Mouse (Mus musculus) myocyte (in vitro differentiated cells): Measurements from ENCODE around the gene Zbtb9. TPM values are rescaled to one million over a fixed set of nuclear protein-coding genes. Genes with fewer than 3 reads are reported as not detected.

Experiments
- H3K27me3 ChIP-seq: one replicate; pipeline ENCODE4 v1.6.1; 2011; ENCODE audit not compliant: control insufficient read depth, insufficient read depth, insufficient read length
- H3K36me3 ChIP-seq: one replicate; pipeline ENCODE4 v1.6.1; 2011; ENCODE audit not compliant: control insufficient read depth, insufficient read depth
- H3K4me2 ChIP-seq: one replicate; pipeline ENCODE4 v1.6.1; 2011; ENCODE audit warnings: low read depth, control low read depth
- H3K4me3 ChIP-seq: one replicate; pipeline ENCODE4 v1.5.1; 2011; ENCODE audit warnings: mild to moderate bottlenecking, control low read depth, moderate library complexity
- H3K79me2 ChIP-seq: one replicate; pipeline ENCODE4 v1.6.1; 2011; ENCODE audit not compliant: control insufficient read depth, insufficient read depth
- H3ac ChIP-seq: one replicate; pipeline ENCODE4 v1.6.1; 2011; ENCODE audit not compliant: control insufficient read depth, insufficient read length
- CEBPB ChIP-seq: IDR thresholded peaks from 2 replicates; pipeline ENCODE4 v1.6.1; 2011; ENCODE audit warnings: mild to moderate bottlenecking, moderate library complexity; ENCODE audit not compliant: poor library complexity, insufficient read depth, severe bottlenecking
- E2F4 ChIP-seq: IDR thresholded peaks from one replicate; pipeline ENCODE4 v1.6.1; 2011; ENCODE audit warnings: mild to moderate bottlenecking, control low read depth, moderate library complexity; ENCODE audit not compliant: insufficient read depth
- MAX ChIP-seq: IDR thresholded peaks from one replicate; pipeline ENCODE4 v1.6.1; 2011; ENCODE audit warnings: low read depth, mild to moderate bottlenecking, control low read depth
- MYOD1 ChIP-seq, 3 experiments: IDR thresholded peaks; one replicate each; pipeline ENCODE4 v1.6.1; 2011; ENCODE audit warnings: control low read depth in 2 of 3, low read depth in 2 of 3, mild to moderate bottlenecking in 2 of 3, moderate library complexity in 1 of 3; ENCODE audit not compliant: insufficient read length in 2 of 3, control insufficient read depth in 1 of 3
- MYOG ChIP-seq, 3 experiments: IDR thresholded peaks; one replicate each; pipeline ENCODE4 v1.6.1; 2011; ENCODE audit warnings: control low read depth in 2 of 3, low read depth in 2 of 3, mild to moderate bottlenecking in 2 of 3; ENCODE audit not compliant: insufficient read length in 2 of 3, control insufficient read depth in 1 of 3, insufficient read depth in 1 of 3
- POLR2A ChIP-seq: IDR thresholded peaks from one replicate; pipeline ENCODE4 v1.6.1; 2011; ENCODE audit warnings: low read depth, mild to moderate bottlenecking, control low read depth, moderate library complexity; ENCODE audit not compliant: insufficient read length
- POLR2AphosphoS2 ChIP-seq: IDR thresholded peaks from one replicate; pipeline ENCODE4 v1.6.1; 2011; ENCODE audit warnings: low read depth, control low read depth; ENCODE audit not compliant: insufficient read length
- REST ChIP-seq: IDR thresholded peaks from one replicate; pipeline ENCODE4 v1.6.1; 2011; ENCODE audit warnings: mild to moderate bottlenecking, control low read depth, moderate library complexity; ENCODE audit not compliant: insufficient read depth, insufficient read length
- SRF ChIP-seq: IDR thresholded peaks from one replicate; pipeline ENCODE4 v1.6.1; 2011; ENCODE audit warnings: low read depth; ENCODE audit not compliant: control insufficient read depth, insufficient read length
- TCF12 ChIP-seq: IDR thresholded peaks from one replicate; pipeline ENCODE4 v1.6.1; 2011; ENCODE audit warnings: mild to moderate bottlenecking, control low read depth; ENCODE audit not compliant: poor library complexity, insufficient read depth, severe bottlenecking
- TCF3 ChIP-seq: IDR thresholded peaks from one replicate; pipeline ENCODE4 v1.6.1; 2011; ENCODE audit warnings: low read depth, control low read depth; ENCODE audit not compliant: insufficient read length
- USF1 ChIP-seq: IDR thresholded peaks from one replicate; pipeline ENCODE4 v1.6.1; 2011; ENCODE audit warnings: low read depth, mild to moderate bottlenecking, control low read depth, moderate library complexity
- polyA plus RNA-seq: library from polyadenylated mRNA; unstranded; fragments of >200 nt; fragmentation: generic; extraction: Trizol; gene quantifications from one replicate; pipeline ENCODE4 v1.2.1, GENCODE M21; 2012; ENCODE audit warnings: missing spikeins

Zbtb9 gene
- polyA plus RNA-seq, 1 experiment: 8.8 TPM

DNA sequence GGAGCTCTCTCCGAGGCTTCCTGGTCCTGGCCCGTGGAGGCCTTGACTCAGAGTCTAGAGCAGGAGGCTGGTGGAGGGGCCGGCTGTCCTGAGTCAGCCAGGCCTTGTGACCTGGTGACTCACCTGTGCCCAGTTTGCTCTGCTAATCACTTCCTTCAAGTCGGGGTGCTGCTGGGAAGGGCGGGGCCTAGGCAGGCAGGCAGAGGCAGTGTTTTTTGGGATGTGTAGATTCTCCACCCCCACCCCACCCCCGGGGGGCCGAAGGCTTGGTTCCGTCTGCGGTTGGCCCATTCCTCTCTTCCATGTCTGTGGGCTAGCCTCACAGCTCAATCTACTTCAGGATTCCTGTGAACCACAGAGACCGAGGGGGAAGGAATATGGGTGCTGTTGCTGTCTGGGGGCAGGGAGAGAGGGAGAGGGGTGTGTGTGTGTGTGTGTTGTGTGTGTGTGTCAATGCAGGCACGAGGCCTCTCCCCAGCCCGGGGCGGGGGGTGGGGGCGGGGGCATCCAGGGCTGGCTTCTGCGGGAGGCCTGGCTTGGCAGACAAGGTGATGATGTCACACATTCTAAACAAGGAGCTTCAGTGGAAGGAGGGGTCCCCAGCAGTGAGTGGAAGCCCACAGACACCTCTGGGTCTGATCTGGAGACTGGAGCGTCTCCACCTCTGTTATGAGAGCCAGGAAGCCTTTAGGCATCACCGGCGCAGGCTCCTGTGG lies 65.5 kb downstream of the Zbtb9 start:
- peak; percentile 10 for TF ChIP-seq POLR2A
- TF ChIP-seq E2F4: no peak
- TF ChIP-seq USF1: peak; percentile 37
- TF ChIP-seq CEBPB: no peak
- peak in 1 of 3 experiments; percentile 26 for TF ChIP-seq MYOG (IDR thresholded peaks at IDR 0.05; ENCODE audit: control insufficient read depth in 1 of 3, insufficient read depth in 1 of 3, insufficient read length in 2 of 3, low read depth in 2 of 3)
- TF ChIP-seq MYOD1 (IDR thresholded peaks at IDR 0.05; ENCODE audit: control insufficient read depth in 1 of 3, insufficient read length in 2 of 3, low read depth in 2 of 3): peak in 1 of 3 experiments; percentile 49
- no peak overlapping the region for H3ac ChIP-seq
- H3K4me3 ChIP-seq: peak overlapping the region; percentile 0
- H3K4me2 ChIP-seq: peak overlapping the region; percentile 68
- H3K27me3 ChIP-seq: no peaks in the 10 kb centered on the region
- no peaks in the 10 kb centered on the region for H3K79me2 ChIP-seq
- no peaks in the 10 kb centered on the region for H3K36me3 ChIP-seq

DNA sequence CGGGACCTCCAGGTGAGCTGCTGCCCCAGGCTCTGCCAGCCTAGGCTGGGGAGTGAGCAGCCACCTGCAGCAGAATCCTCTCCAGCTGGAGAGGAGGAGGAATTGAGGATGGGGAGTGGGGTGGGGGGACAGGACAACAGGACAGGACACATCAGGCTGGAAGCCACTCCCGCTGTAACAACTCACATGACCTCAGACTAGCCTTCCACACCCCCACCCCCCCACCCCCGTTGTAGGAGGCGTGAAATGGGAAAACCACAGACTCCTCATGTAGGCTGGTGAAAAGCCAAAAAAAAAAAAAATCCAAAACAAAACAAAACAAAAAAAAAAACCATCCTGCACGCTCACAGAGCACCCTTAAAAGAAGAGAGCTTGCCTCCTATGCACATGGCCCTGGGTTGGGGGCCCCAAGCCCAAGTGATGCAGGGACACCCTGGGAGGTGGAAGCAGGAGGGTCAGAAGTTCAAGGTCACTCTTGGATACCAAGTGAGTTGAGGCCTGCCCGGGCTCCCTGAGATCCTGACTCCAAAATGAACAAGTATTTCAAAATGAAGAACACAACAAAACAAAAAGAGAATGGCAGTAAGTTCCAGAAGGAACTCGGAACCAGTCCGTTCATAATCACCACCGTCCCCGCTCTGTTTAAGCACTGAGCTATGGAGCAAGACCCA lies 66.6 kb downstream of the Zbtb9 start:
- H3ac ChIP-seq: no peak overlapping the region
- no peaks in the 10 kb centered on the region for H3K27me3 ChIP-seq
- peak overlapping the region; percentile 68 for H3K4me2 ChIP-seq
- H3K36me3 ChIP-seq: no peaks in the 10 kb centered on the region
- TF ChIP-seq SRF: no peak
- no peaks in the 10 kb centered on the region for H3K79me2 ChIP-seq
- peak overlapping the region; percentile 0 for H3K4me3 ChIP-seq

DNA sequence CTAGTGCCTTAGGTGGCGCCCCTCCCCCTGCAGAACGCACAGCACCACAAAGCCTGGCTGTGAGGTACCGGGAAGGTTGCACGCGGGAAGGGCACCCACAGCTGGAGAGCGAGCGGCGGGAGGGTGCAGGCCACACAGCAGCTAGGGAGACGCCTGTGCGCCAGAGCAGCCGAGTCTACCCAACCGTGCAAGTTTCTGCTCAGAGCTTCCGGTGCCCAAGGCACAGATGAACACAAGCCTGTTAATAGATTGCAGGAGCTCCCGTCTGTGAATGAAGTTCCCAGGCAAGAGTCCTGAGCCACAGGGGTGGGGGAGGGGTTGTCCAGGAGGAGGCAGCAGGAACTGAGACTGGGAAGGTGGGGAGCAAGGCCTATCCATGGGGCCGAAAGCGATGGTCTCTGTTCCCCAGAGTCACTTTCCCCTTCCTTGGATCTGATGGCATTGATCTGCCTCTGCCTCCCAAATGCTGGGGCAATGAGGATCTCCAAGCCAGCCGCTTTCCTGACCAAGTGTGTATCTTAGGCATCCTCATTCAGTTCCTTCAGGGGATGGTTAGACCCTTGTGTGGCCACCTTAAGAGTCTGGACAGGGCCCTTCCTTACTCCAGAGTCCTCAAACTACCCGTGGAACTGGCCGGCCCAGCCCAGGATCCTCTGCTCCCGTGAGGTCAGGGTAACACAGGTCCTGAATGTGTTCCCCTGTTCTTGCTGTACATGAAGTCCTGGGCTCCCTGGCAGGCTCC lies 67.5 kb downstream of the Zbtb9 start:
- TF ChIP-seq SRF (no peak), REST (no peak), MYOD1 (IDR thresholded peaks at IDR 0.05; ENCODE audit: control insufficient read depth in 1 of 3, insufficient read length in 2 of 3, low read depth in 2 of 3) (no peak), POLR2A (no peak), TCF3 (no peak), USF1 (no peak), POLR2AphosphoS2 (no peak), MYOG (IDR thresholded peaks at IDR 0.05; ENCODE audit: control insufficient read depth in 1 of 3, insufficient read depth in 1 of 3, insufficient read length in 2 of 3, low read depth in 2 of 3) (no peak), E2F4 (no peak), MAX (no peak), CEBPB (no peak), TCF12 (no peak)
- no peaks in the 10 kb centered on the region for H3K27me3 ChIP-seq
- H3K79me2 ChIP-seq: no peaks in the 10 kb centered on the region
- no peak overlapping the region for H3ac ChIP-seq
- no peak overlapping the region for H3K4me3 ChIP-seq
- no peaks in the 10 kb centered on the region for H3K36me3 ChIP-seq
- H3K4me2 ChIP-seq: no peak overlapping the region

DNA sequence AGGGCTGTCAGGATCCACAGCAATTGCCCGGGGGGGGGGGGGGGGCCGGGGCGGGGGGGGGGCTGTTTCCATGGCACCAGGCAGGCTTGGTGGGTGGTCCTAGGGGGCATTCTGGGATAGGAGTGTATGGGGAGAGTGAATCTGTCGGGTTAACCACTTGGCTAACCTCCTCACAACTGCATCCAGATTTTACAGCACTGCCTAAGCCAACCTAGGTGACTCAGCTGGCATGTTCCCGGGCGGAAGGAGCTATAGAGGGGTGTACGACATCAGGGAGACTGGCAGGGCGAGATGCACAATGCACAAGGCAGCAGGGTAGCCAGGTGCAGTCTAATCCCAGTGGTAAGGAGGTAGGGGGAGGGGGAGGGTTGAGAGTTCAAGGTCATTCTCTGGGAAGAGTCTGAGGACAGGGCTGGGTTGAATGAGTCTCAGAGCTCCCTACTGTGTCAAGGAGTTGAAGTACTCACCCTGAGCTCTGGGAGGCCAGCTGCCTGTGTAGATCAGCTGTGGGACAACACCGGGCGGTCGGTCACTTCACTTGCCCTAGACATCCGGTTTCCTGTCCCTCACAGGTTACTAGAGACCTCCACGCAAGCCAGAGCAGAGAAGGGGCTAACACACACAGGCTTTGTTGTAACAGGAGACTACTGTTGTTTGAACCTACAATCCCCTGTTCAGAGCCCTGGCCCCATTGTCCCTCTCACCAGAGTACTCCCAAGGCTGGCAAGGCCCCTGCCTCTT lies 68.2 kb downstream of the Zbtb9 start:
- Histone ChIP-seq H3K79me2 (no peaks in the 10 kb centered on the region), H3K27me3 (no peaks in the 10 kb centered on the region), H3K36me3 (no peaks in the 10 kb centered on the region), H3K4me2 (no peak overlapping the region), H3K4me3 (no peak overlapping the region), H3ac (no peak overlapping the region)
- TF ChIP-seq MYOD1 (IDR thresholded peaks at IDR 0.05; ENCODE audit: control insufficient read depth in 1 of 3, insufficient read length in 2 of 3, low read depth in 2 of 3) (peak in 1 of 3 experiments; percentile 68), POLR2AphosphoS2 (no peak)

DNA sequence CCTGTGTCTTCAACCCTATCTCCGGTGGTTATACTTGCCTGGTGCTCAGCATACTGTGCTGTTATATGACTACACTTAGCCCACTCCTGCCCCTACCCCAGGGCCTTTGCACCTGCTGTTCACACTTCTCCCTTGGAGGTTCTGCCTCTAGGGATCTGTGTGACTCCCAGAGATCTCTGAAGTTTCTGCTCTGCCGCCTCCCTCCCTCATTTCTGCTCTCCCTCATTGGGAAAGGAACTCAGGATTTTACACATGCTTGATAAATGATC lies 68.8 kb downstream of the Zbtb9 start:
- H3K79me2 ChIP-seq: no peaks in the 10 kb centered on the region
- no peak overlapping the region for H3K4me3 ChIP-seq
- H3K4me2 ChIP-seq: no peak overlapping the region
- H3K36me3 ChIP-seq: no peaks in the 10 kb centered on the region
- H3ac ChIP-seq: no peak overlapping the region
- no peak for TF ChIP-seq POLR2AphosphoS2
- no peaks in the 10 kb centered on the region for H3K27me3 ChIP-seq
